Mouse (Mus musculus) lung, postnatal 4 days (tissue): ENCODE measurements around the gene Zfp354a.
"Not testable (repeated sequence)": the region's sequence is repeated elsewhere in the genome, so short reads cannot be mapped to it uniquely, and the experiment has no call there.

Experiments
- DNase-seq, 2 experiments: peaks; one replicate each; pipeline ENCODE4 v3.0.0; 2021

Gene Zfp354a

GRCm38 (mm10) chr11:51059151-51059571 lies at the start of gene Zfp354a:
Zfp354a (plus strand) TSS chr11:51059257.
- DNase-seq = peak; percentile 74 to 79

GRCm38 (mm10) chr11:51011821-51012220 lies 47.2 kb upstream of the Zfp354a start:
- peak; percentile 34 to 41 for DNase-seq

GRCm38 (mm10) chr11:51013936-51014335 lies 45.1 kb upstream of the Zfp354a start, which contains the start of gene Olfr54:
Olfr54 (plus strand) TSS chr11:51014236.
- no peak for DNase-seq

GRCm38 (mm10) chr11:51016341-51016740 lies 42.7 kb upstream of the Zfp354a start:
- no peak for DNase-seq

DNA sequence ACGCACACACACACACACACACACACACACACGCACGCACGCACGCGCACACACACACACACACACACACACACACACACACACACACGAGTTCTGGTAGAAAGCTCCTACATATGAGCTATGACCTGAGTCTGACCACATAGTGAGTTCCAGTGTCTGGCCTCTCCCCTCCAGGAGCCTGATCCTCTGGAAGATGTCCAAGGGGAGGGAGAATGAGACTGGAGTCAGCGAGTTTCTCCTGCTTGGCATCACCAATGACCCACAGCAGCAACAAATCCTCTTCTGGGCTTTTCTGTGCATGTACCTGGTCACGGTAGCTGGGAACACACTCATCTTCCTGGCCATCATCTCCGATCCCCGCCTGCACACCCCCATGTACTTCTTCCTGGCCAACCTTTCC lies 32.2 kb upstream of the Zfp354a start:
- not testable (repeated sequence) for DNase-seq

GRCm38 (mm10) chr11:51029381-51029780 lies 29.7 kb upstream of the Zfp354a start:
- not testable (repeated sequence) for DNase-seq

DNA sequence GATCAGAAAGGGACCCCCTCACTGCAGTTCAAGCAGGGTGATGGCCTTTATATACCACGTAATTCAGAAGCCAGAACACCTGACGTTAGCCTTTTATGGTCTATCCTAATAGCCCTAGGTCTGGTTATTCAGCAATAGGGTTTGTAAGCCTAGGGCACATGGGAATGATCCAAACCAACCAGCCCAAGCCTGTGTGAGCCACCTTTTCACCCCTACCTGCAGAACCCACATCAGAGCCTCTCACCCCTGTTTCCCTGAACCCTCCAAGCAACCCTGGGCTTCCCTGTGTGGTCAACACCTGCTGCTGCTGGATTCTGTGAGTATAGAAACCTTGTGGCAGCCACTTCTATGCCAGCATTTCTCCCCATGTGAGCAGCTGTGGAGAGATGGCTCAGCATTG lies 28.8 kb upstream of the Zfp354a start:
- no peak for DNase-seq

- DNase-seq = peak in 1 of 2 experiments; percentile 20
These were observed 26.2 kb upstream of the Zfp354a start for GRCm38 (mm10) chr11:51032851-51033250.

DNA sequence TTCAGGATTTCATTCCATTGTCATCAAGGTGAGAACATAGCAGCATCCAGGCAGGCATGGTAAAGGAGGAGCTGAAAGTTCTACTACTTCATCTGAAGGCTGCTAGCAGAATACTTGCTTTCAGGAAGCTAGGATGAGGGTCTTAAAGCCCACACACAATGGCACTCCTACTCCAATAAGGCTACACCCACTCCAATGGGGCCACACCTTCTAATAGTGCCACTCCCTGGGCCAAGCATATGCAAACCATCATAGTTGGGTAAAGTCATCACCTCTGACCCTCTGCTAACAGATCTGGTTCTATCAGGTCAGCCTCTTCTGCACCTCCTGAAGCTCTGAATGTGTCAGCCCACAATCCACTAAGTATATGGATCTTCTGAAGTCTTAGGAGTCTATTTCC lies 24.9 kb upstream of the Zfp354a start:
- not testable (repeated sequence) for DNase-seq

DNA sequence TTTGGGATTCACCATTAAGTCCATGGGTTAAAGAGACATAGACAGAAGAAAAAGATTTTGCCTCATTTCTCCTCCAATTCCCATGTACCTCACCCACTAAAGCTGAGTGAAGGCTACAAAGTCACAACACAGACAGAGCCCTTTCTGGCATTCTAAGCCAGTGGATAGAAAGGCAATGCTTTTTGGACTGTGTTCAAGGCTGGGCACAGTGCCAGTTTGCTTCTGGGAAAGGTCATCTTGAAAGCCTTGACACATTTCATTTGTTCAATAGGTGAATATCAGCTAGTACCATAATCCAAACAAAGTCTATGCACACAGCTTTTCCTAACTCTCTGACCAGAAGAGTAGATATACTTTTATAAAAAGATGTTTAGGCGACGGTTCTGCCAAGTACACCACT lies 23.1 kb upstream of the Zfp354a start:
- DNase-seq = no peak

DNA sequence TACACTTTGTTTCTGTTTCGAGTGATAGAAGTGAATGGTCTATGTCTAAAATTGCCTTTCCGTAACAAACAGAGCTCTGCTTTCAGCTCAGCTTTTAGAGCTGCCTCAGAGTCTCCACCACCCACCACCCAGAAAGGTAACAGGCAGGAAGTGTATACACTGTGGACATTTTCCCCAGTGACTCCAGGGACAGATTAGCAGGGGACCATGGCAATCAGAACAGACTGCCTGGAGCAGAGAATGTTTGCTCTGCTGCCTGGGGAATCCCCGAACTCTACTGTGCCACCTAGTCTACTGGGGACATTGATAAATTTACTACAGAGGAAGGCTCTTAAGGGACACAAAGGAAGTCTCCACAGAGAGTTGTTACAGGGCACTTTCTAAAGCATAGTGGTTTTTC lies 14.3 kb upstream of the Zfp354a start:
- not testable (repeated sequence) for DNase-seq

GRCm38 (mm10) chr11:51047809-51048208 lies 11.2 kb upstream of the Zfp354a start, which contains the start of gene Olfr1375:
Olfr1375 (plus strand) TSS chr11:51048109.
- DNase-seq = not testable (repeated sequence)

- DNase-seq = no peak
These were observed 7.4 kb upstream of the Zfp354a start for GRCm38 (mm10) chr11:51051678-51052077.

GRCm38 (mm10) chr11:51053230-51053629 lies 5.8 kb upstream of the Zfp354a start:
- DNase-seq = no peak

DNA sequence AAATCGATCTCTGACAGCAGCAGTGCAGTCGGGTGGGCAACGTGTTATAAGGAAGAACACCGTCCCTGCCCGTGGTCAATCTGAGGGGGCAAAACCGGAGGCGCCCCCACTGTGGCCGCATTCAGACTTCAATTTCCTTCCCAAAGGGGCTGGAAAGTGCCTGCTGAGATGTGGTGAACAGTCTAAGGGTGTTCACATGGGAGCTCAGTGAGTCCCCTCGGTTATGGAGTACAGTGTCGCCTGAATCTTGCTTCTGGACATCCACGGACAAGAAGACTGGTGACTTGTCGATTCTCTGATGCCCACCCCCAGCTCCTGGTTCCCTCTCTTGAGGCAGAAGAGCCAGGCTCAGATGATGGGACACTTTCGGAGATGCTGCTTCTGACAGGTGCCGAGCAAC lies 583 bp downstream of the Zfp354a start:
- no peak for DNase-seq

DNA sequence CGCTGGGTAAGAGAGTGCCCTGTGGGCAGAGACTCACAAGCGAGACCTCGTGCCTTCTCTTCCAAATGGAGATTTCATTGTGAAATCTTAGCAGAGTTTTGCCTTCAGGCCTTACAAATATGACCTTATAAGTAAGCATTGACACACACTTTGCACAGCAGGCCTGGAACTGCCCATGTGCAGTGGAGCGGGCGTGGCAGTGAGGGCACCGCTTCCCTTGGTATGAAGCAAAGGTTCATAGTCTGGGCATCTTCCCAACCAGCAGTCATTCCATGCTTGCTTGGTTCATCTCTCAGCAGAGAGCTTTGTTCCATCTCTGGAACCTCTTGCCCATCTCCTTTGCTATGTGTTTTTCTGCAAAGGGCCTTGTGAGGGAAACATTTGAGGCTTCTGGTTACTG lies 1.9 kb downstream of the Zfp354a start:
- no peak for DNase-seq

GRCm38 (mm10) chr11:51063276-51063675 lies 4.2 kb downstream of the Zfp354a start:
- DNase-seq = no peak

- no peak for DNase-seq
These were observed 4.8 kb downstream of the Zfp354a start for GRCm38 (mm10) chr11:51063841-51064240.

DNA sequence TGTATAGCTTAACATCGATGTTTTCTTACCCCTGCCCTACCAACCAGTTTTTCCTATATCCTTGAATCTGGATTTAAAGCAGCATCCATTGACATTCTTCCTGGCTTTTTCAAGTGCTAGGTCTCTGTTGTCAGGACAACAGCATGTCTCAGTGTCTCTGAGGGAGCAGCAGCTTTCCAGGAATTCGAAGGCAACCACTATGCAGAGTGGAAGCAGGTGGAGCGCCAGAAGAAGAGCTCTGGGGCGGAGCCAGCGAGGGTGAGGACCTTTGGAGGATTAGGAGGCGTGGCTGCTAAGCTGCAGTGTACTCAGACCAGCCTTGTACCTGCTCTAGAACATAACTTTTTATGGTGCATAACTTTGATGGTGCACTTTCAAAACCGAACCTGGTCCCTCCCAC lies 25.5 kb downstream of the Zfp354a start:
- no peak for DNase-seq

DNA sequence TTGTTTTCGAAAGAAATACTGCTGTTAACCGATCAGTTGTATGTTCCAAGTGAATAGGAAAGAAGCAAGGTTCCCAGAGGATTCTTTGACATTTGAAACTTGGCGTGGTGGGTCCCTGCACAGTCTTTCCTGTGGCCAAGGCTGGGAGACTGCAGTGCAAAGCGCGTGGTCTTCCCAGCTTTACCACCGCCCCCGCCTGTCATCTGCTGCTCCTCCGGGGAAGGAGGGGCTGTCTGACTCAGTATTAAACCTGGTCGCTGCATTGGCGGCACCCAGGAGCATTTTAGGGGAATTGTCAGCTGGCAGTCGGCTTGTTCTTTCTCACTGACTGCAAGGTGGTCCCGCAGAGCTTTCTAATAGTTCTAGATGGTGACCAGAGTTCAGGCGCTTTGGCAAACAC lies 26.2 kb downstream of the Zfp354a start:
- no peak for DNase-seq

DNA sequence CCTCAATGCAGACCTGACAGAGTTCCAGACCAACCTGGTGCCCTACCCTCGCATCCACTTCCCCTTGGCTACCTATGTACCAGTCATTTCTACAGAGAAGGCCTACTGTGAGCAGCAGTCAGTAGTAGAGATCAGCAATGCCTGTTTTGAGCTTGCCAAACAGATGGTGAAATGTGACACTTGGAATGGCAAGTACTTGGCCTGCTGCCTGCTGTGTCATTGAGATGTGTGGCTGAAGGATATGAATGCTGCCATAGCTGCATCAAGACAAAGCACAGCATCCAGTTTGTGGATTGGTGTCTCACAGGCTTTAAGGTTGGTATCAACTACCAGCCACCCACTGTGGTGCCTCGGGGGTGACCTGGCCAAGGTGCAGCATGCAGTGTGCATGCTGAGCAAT lies 48.2 kb downstream of the Zfp354a start:
- peak in 1 of 2 experiments; percentile 29 for DNase-seq

DNA sequence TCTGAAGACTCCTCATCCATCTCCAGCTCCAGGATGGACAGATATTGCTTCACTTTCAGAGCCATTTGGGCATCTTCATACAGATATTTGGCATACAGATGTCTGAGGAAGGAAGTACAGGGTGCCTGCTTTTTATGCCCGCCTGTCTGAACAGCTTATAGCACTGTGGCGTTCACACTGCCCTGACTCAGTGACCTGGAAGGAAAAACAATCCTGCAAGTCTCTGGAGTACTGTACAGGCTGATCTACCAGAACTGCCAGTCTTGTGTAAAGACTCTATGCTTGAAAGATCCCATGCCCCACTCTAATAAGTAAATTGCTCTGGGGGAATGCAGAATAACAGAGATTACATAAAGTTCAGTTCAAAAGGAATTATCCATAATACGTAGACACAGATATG lies 51.6 kb downstream of the Zfp354a start:
- no peak for DNase-seq
